Mouse (Mus musculus): Measurements from ENCODE around the gene Ccdc120. TPM values are rescaled to one million over a fixed set of nuclear protein-coding genes. Genes with fewer than 3 reads are reported as not detected.
"Not testable (repeated sequence)": the region's sequence is repeated elsewhere in the genome, so short reads cannot be mapped to it uniquely, and the experiment has no call there.

Gene Ccdc120
- polyA plus RNA-seq, 1 experiment from 2014 or later: 57.1 TPM

GRCm38 (mm10) chrX:7722691-7723090, 28.0 kb downstream of the Ccdc120 start:
- Histone ChIP-seq H3K27ac (ENCODE audit: low read depth, low read length) (no peak overlapping the region), H3K9ac (replicated peaks; ENCODE audit: low read depth, low read length) (peak overlapping the region; percentile 17), H3K4me1 (ENCODE audit: control insufficient read depth, insufficient read depth, low read length) (0 out of 2 replicates have a peak, but pooled peaks cover 5% of the 10 kb centered on the region), H3K9me3 (ENCODE audit: control insufficient read depth, low read length) (no peaks in the 10 kb centered on the region), H3K36me3 (ENCODE audit: control insufficient read depth, insufficient read depth, low read length) (no peaks in the 10 kb centered on the region), H3K4me3 (ENCODE audit: low read depth, low read length) (peak overlapping the region; percentile 47), H3K27me3 (ENCODE audit: control insufficient read depth, insufficient read depth, low read length) (no peaks in the 10 kb centered on the region), H3K4me2 (ENCODE audit: low read depth, low read length) (peak overlapping the region; percentile 57)
- no peak for ATAC-seq (ENCODE audit: low read depth)
- WGBS: 31% methylated on average over 4 of the region's 4 CpGs

GRCm38 (mm10) chrX:7722282-7722611, 28.5 kb downstream of the Ccdc120 start:
- Histone ChIP-seq H3K27me3 (ENCODE audit: control insufficient read depth, insufficient read depth, low read length) (no peaks in the 10 kb centered on the region), H3K9ac (replicated peaks; ENCODE audit: low read depth, low read length) (peak overlapping the region; percentile 17), H3K36me3 (ENCODE audit: control insufficient read depth, insufficient read depth, low read length) (no peaks in the 10 kb centered on the region), H3K9me3 (ENCODE audit: control insufficient read depth, low read length) (no peaks in the 10 kb centered on the region), H3K4me1 (ENCODE audit: control insufficient read depth, insufficient read depth, low read length) (0 out of 2 replicates have a peak, but pooled peaks cover 5% of the 10 kb centered on the region), H3K27ac (ENCODE audit: low read depth, low read length) (peak overlapping the region; percentile 55), H3K4me2 (ENCODE audit: low read depth, low read length) (peak overlapping the region; percentile 57), H3K4me3 (ENCODE audit: low read depth, low read length) (peak overlapping the region; percentile 47)
- no peak for ATAC-seq (ENCODE audit: low read depth)
- WGBS: 17% methylated on average over 11 of the region's 11 CpGs

GRCm38 (mm10) chrX:7721514-7722281, 29.0 kb downstream of the Ccdc120 start, which contains the start of gene Gm45208:
Gm45208 (plus strand) TSS chrX:7722245.
- peak within 1 kb of the TSS; percentile 57 for H3K4me2 ChIP-seq (ENCODE audit: low read depth, low read length)
- ATAC-seq (ENCODE audit: low read depth): peak; percentile 92
- no peaks in the 10 kb centered on the region for H3K36me3 ChIP-seq (ENCODE audit: control insufficient read depth, insufficient read depth, low read length)
- no peaks in the 10 kb centered on the region for H3K27me3 ChIP-seq (ENCODE audit: control insufficient read depth, insufficient read depth, low read length)
- no peaks in the 10 kb centered on the region for H3K9me3 ChIP-seq (ENCODE audit: control insufficient read depth, low read length)
- H3K27ac ChIP-seq (ENCODE audit: low read depth, low read length): peak within 1 kb of the TSS; percentile 55
- H3K4me1 ChIP-seq (ENCODE audit: control insufficient read depth, insufficient read depth, low read length): 0 out of 2 replicates have a peak, but pooled peaks cover 5% of the 10 kb centered on the region
- 19% methylated on average over 22 of the region's 22 CpGs for WGBS
- peak within 1 kb of the TSS; percentile 17 for H3K9ac ChIP-seq (replicated peaks; ENCODE audit: low read depth, low read length)
- H3K4me3 ChIP-seq (ENCODE audit: low read depth, low read length): peak within 1 kb of the TSS; percentile 47

DNA sequence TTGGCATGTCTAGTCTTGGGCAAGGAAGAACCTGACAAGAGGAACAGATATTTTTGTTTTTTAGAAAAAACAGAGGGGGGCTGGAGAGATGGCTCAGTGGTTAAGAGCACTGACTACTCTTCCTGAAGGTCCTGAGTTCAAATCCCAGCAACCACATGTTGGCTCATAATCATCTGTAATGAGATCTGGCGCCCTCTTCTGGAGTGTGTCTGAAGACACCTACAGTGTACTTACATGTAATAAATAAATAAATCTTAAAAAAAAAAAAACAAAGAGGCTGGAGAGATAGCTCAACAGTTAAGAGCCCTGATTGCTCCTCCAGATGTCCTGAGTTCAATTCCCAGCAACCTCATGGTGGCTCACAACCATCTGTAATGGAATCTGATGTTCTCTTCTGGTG, 34.6 kb downstream of the Ccdc120 start:
- not testable (repeated sequence) for H3K27me3 ChIP-seq (ENCODE audit: control insufficient read depth, insufficient read depth, low read length); ATAC-seq (ENCODE audit: low read depth); H3K4me3 ChIP-seq (ENCODE audit: low read depth, low read length); H3K9ac ChIP-seq (replicated peaks; ENCODE audit: low read depth, low read length); H3K4me1 ChIP-seq (ENCODE audit: control insufficient read depth, insufficient read depth, low read length); H3K9me3 ChIP-seq (ENCODE audit: control insufficient read depth, low read length); H3K36me3 ChIP-seq (ENCODE audit: control insufficient read depth, insufficient read depth, low read length); H3K27ac ChIP-seq (ENCODE audit: low read depth, low read length); H3K4me2 ChIP-seq (ENCODE audit: low read depth, low read length)
- 33% methylated on average over 1 of the region's 1 CpGs for WGBS

- H3K36me3 ChIP-seq (ENCODE audit: control insufficient read depth, insufficient read depth, low read length); H3K9ac ChIP-seq (replicated peaks; ENCODE audit: low read depth, low read length); H3K9me3 ChIP-seq (ENCODE audit: control insufficient read depth, low read length); H3K27ac ChIP-seq (ENCODE audit: low read depth, low read length); H3K27me3 ChIP-seq (ENCODE audit: control insufficient read depth, insufficient read depth, low read length); H3K4me1 ChIP-seq (ENCODE audit: control insufficient read depth, insufficient read depth, low read length): not testable (repeated sequence)
- WGBS: 14% methylated on average over 17 of the region's 60 CpGs
- Histone ChIP-seq H3K4me3 (ENCODE audit: low read depth, low read length) (peak within 1 kb of the TSS; percentile 24), H3K4me2 (ENCODE audit: low read depth, low read length) (peak within 1 kb of the TSS; percentile 42; the same call in 1 of the 2 replicates)
- ATAC-seq (ENCODE audit: low read depth): peak; percentile 97
These were observed 36.4 kb downstream of the Ccdc120 start, which contains the start of gene Wdr45 for GRCm38 (mm10) chrX:7714135-7714899. Wdr45 (plus strand) TSS chrX:7714333.

- peak overlapping the region; percentile 42; the same call in 1 of the 2 replicates for H3K4me2 ChIP-seq (ENCODE audit: low read depth, low read length)
- not testable (repeated sequence) for H3K36me3 ChIP-seq (ENCODE audit: control insufficient read depth, insufficient read depth, low read length); H3K27ac ChIP-seq (ENCODE audit: low read depth, low read length); H3K27me3 ChIP-seq (ENCODE audit: control insufficient read depth, insufficient read depth, low read length); ATAC-seq (ENCODE audit: low read depth); H3K4me1 ChIP-seq (ENCODE audit: control insufficient read depth, insufficient read depth, low read length); H3K9me3 ChIP-seq (ENCODE audit: control insufficient read depth, low read length); H3K9ac ChIP-seq (replicated peaks; ENCODE audit: low read depth, low read length)
- 25% methylated on average over 5 of the region's 12 CpGs for WGBS
- peak overlapping the region; percentile 24 for H3K4me3 ChIP-seq (ENCODE audit: low read depth, low read length)
These were observed 37.0 kb downstream of the Ccdc120 start for GRCm38 (mm10) chrX:7713764-7714134.

DNA sequence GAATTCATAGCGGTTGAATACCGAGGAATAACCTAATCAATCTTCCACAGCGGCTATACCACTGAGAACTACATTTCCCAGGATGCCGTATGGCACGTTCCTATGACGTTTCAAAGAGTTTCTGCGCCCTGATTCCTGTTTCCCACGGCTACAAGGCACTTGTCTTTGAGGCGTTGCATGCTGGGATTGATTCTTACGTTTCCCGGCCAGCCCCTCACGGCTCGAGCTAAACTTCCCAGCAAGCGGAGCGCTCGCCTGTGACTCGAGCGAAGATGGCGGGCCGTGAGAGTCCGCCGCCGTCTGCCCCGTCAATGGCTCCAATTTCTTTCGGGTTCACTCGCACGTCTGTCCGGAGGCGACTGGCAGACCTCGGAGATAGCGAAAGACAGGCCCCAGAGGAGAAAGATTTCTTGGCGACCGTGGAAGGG, 53.7 kb downstream of the Ccdc120 start, which contains the start of gene Gpkow:
Gene Gpkow, plus strand, starts transcription at position 178 of the 428 bp plus-strand sequence.
- Histone ChIP-seq H3K27ac (ENCODE audit: low read depth, low read length) (no peak within 1 kb of the TSS), H3K4me1 (ENCODE audit: control insufficient read depth, insufficient read depth, low read length) (0 out of 2 replicates have a peak, but pooled peaks cover 2% of the 10 kb centered on the region), H3K9me3 (ENCODE audit: control insufficient read depth, low read length) (no peaks in the 10 kb centered on the region), H3K4me2 (ENCODE audit: low read depth, low read length) (peak within 1 kb of the TSS; percentile 51), H3K27me3 (ENCODE audit: control insufficient read depth, insufficient read depth, low read length) (no peaks in the 10 kb centered on the region), H3K4me3 (ENCODE audit: low read depth, low read length) (peak within 1 kb of the TSS; percentile 48), H3K36me3 (ENCODE audit: control insufficient read depth, insufficient read depth, low read length) (no peaks in the 10 kb centered on the region), H3K9ac (replicated peaks; ENCODE audit: low read depth, low read length) (peak within 1 kb of the TSS; percentile 45)
- ATAC-seq (ENCODE audit: low read depth): peak; percentile 96
- WGBS: 13% methylated on average over 33 of the region's 33 CpGs

DNA sequence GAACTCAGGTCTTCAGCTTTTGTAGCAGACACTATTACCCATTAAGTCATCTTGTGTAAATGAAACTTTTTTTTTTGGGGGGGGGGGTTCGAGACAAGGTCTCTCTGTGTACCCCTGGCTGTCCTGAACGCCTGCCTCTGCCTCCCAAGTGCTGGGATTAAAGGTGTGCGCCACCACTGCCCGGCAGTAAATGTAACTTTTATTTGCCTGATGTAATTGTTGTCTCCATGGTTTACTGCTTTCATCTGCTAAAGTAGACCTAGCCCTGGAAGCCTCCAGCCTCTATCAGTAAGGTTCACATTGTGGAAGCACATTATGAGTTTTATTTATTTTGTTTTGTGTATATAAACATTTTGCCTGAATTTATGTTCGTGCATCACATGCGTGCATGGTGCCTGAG, 54.2 kb downstream of the Ccdc120 start:
- Histone ChIP-seq H3K27ac (ENCODE audit: low read depth, low read length) (no peak overlapping the region), H3K27me3 (ENCODE audit: control insufficient read depth, insufficient read depth, low read length) (no peaks in the 10 kb centered on the region), H3K4me2 (ENCODE audit: low read depth, low read length) (peak overlapping the region; percentile 29; the same call in 1 of the 2 replicates), H3K36me3 (ENCODE audit: control insufficient read depth, insufficient read depth, low read length) (no peaks in the 10 kb centered on the region), H3K9ac (replicated peaks; ENCODE audit: low read depth, low read length) (no peak overlapping the region), H3K9me3 (ENCODE audit: control insufficient read depth, low read length) (no peaks in the 10 kb centered on the region), H3K4me1 (ENCODE audit: control insufficient read depth, insufficient read depth, low read length) (0 out of 2 replicates have a peak, but pooled peaks cover 2% of the 10 kb centered on the region), H3K4me3 (ENCODE audit: low read depth, low read length) (no peak overlapping the region)
- 32% methylated on average over 6 of the region's 6 CpGs for WGBS
- peak; percentile 44; the same call in 1 of the 2 replicates for ATAC-seq (ENCODE audit: low read depth)

GRCm38 (mm10) chrX:7692862-7693261, 57.8 kb downstream of the Ccdc120 start:
- Histone ChIP-seq H3K9ac (replicated peaks; ENCODE audit: low read depth, low read length) (no peak overlapping the region), H3K27me3 (ENCODE audit: control insufficient read depth, insufficient read depth, low read length) (no peaks in the 10 kb centered on the region), H3K27ac (ENCODE audit: low read depth, low read length) (no peak overlapping the region), H3K9me3 (ENCODE audit: control insufficient read depth, low read length) (no peaks in the 10 kb centered on the region), H3K4me2 (ENCODE audit: low read depth, low read length) (no peak overlapping the region), H3K4me1 (ENCODE audit: control insufficient read depth, insufficient read depth, low read length) (0 out of 2 replicates have a peak, but pooled peaks cover 2% of the 10 kb centered on the region), H3K36me3 (ENCODE audit: control insufficient read depth, insufficient read depth, low read length) (no peaks in the 10 kb centered on the region), H3K4me3 (ENCODE audit: low read depth, low read length) (no peak overlapping the region)
- ATAC-seq (ENCODE audit: low read depth): no peak
- 33% methylated on average over 4 of the region's 4 CpGs for WGBS
